Mouse (Mus musculus): ENCODE measurements at regions not wholly inside any gene's neighbourhood (a gene's known extent, or its start where the extent isn't known, plus 50 kb on each side); places are given as distances from the start of the nearest gene placed in this dataset.

DNA sequence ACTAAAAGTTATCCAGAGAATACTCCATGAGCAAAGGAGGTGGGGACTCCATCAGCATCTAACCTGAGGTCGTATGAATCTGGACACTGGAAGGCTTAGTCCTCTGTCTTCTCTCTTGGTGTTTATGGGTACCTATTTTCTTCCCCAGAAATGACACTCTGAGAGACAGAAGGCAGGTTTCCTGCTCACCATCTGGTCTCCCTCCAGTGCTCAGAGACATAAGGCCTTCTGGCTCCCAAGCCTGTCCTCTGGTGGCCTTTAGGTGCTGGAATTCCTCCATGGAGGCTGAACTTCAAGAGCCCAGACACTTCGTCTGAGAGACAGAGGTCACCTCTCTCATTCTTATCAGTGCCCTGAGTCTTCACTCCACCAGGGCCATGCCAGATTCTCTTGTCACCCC lies 65.7 kb upstream of the Slc13a1 start:
- TF ChIP-seq EP300 (IDR thresholded peaks at IDR 0.05; ENCODE audit: insufficient read depth, low read depth, low read length) (no peak), POLR2A (IDR thresholded peaks at IDR 0.05; ENCODE audit: insufficient read depth, low read depth, low read length) (no peak), CTCF (IDR thresholded peaks at IDR 0.05) (no peak)
